In genomic region chr17:45573780-45574123, GRCm38 (mm10) we compare ENCODE assay signal across 8 mouse cellular contexts. TPM values are rescaled to one million over a fixed set of nuclear protein-coding genes. Genes with fewer than 3 reads are reported as not detected.
DNase-seq lines count a peak whose midpoint lies in the region; ATAC-seq and TF ChIP-seq lines count a peak whose summit lies in the region.

No protein-coding gene starts in this region.

- H3K4me3 ChIP-seq in gastrocnemius, adult 2 months, result peak overlapping the region; percentile 81
- peak overlapping the region; percentile 100 for H3K4me3 ChIP-seq in hindbrain, postnatal 0 days (ENCODE audit: low read length)

- H3K9me3 ChIP-seq in hindbrain, postnatal 0 days (ENCODE audit: low read length), result no peaks in the 10 kb centered on the region

- WGBS in hindbrain, postnatal 0 days, result 0% methylated on average over 18 of the region's 18 CpGs

- H3K36me3 ChIP-seq in hindbrain, postnatal 0 days (ENCODE audit: insufficient read depth, low read length), result peaks cover 28% of the 10 kb centered on the region

- peaks cover 3% of the 10 kb centered on the region; the same call in 1 of the 2 replicates for H3K4me1 ChIP-seq in hindbrain, postnatal 0 days (ENCODE audit: insufficient read depth, low read length)

- TF ChIP-seq CTCF in gastrocnemius, adult 2 months (IDR thresholded peaks at IDR 0.05), result no peak
- TF ChIP-seq CTCF in hindbrain, postnatal 0 days (IDR thresholded peaks at IDR 0.05; ENCODE audit: low read depth), result no peak

- peak; percentile 15 for ATAC-seq in activated CD4-positive, CD25-positive, alpha-beta regulatory T cell, adult 4 months
- ATAC-seq in common myeloid progenitor, adult 5-6 weeks (replicated peaks; ENCODE audit: low read depth, poor library complexity, severe bottlenecking), result peak; percentile 53
- peak; percentile 65 for ATAC-seq in hindbrain, postnatal 0 days
- ATAC-seq in megakaryocyte, adult 5-6 weeks (ENCODE audit: poor library complexity, severe bottlenecking), result peak; percentile 66

- peak overlapping the region; percentile 100 for H3K9ac ChIP-seq in hindbrain, postnatal 0 days (replicated peaks; ENCODE audit: low read length)

- peak; percentile 99 for DNase-seq in gastrocnemius, adult 2 months
- DNase-seq in hindbrain, postnatal 0 days (ENCODE audit: low spot score), result peak; percentile 96
- DNase-seq in left cerebral cortex, adult 8-10 months (ENCODE audit: low spot score in 2 of 2), result peak; percentile 96 to 99
- peak; percentile 97 to 98 for DNase-seq in right cerebral cortex, adult 2 months (ENCODE audit: low spot score in 2 of 2)
- DNase-seq in urinary bladder, postnatal 10 days (ENCODE audit: low spot score), result peak; percentile 95

- intact Hi-C loops in gastrocnemius, adult 2 months (cut with DNase I), result no loop called here

- H3K27me3 ChIP-seq in hindbrain, postnatal 0 days (ENCODE audit: insufficient read depth, low read length), result no peaks in the 10 kb centered on the region

- H3K27ac ChIP-seq in gastrocnemius, adult 2 months, result peak overlapping the region; percentile 96
- H3K27ac ChIP-seq in hindbrain, postnatal 0 days, result peak overlapping the region; percentile 96

- H3K4me2 ChIP-seq in hindbrain, postnatal 0 days (ENCODE audit: low read depth, low read length), result peak overlapping the region; percentile 79

RNA-seq across cellular contexts. Expression of gene Hsp90ab1, which starts 0.7 kb away (rescaled TPM):
- 100 to 1,000 TPM; 836 to 982 TPM for polyA plus RNA-seq in activated CD4-positive, CD25-positive, alpha-beta regulatory T cell, adult 4 months (2017; shearing (Covaris generic))
- total RNA-seq in common myeloid progenitor, adult 5-6 weeks (2017), result 2,806 and 3,169 TPM in 2 replicates
- total RNA-seq in gastrocnemius, adult 2 months (2021), result 1,000 to 10,000 TPM; 1,106 to 1,162 TPM
- 982 and 1,365 TPM in 2 replicates for total RNA-seq in hindbrain, postnatal 0 days (2014; rRNA removed)
- polyA plus RNA-seq in hindbrain, postnatal 0 days (2015; fragmentation: Nextera tagmentation; extraction: Ambion mirVana), result 1,472 and 1,504 TPM in 2 replicates
- total RNA-seq in left cerebral cortex, adult 8-10 months (2022), result 1,000 to 10,000 TPM; 1,476 to 1,616 (median 1,547) TPM
- 448 and 487 TPM in 2 replicates for total RNA-seq in megakaryocyte, adult 5-6 weeks (2015)
- total RNA-seq in megakaryocyte, adult 5-6 weeks (2017), result 829 and 973 TPM in 2 replicates

RNA-seq across cellular contexts. Expression of gene Slc35b2, which starts 10.1 kb away (rescaled TPM):
- polyA plus RNA-seq in activated CD4-positive, CD25-positive, alpha-beta regulatory T cell, adult 4 months (2017; shearing (Covaris generic)), result 10 to 100 TPM; 27.7 to 33.8 TPM
- total RNA-seq in common myeloid progenitor, adult 5-6 weeks (2017), result 49.6 and 93.8 TPM in 2 replicates
- total RNA-seq in gastrocnemius, adult 2 months (2021), result 10 to 100 TPM; 16.0 to 17.3 TPM
- 105 and 139 TPM in 2 replicates for total RNA-seq in hindbrain, postnatal 0 days (2014; rRNA removed)
- 90.3 and 94.0 TPM in 2 replicates for polyA plus RNA-seq in hindbrain, postnatal 0 days (2015; fragmentation: Nextera tagmentation; extraction: Ambion mirVana)
- total RNA-seq in left cerebral cortex, adult 8-10 months (2022), result 10 to 100 TPM; 26.8 to 33.4 (median 29.4) TPM
- total RNA-seq in megakaryocyte, adult 5-6 weeks (2015), result 33.7 and 44.9 TPM in 2 replicates
- total RNA-seq in megakaryocyte, adult 5-6 weeks (2017), result 48.2 and 52.2 TPM in 2 replicates

RNA-seq across cellular contexts. Expression of gene Nfkbie, which starts 18.2 kb away (rescaled TPM):
- 10 to 100 TPM; 28.3 to 50.2 TPM for polyA plus RNA-seq in activated CD4-positive, CD25-positive, alpha-beta regulatory T cell, adult 4 months (2017; shearing (Covaris generic))
- 10.1 and 11.0 TPM in 2 replicates for total RNA-seq in common myeloid progenitor, adult 5-6 weeks (2017)
- under 1 TPM; 0.36 to 0.43 TPM for total RNA-seq in gastrocnemius, adult 2 months (2021)
- total RNA-seq in hindbrain, postnatal 0 days (2014; rRNA removed), result 7.7 and 9.2 TPM in 2 replicates
- polyA plus RNA-seq in hindbrain, postnatal 0 days (2015; fragmentation: Nextera tagmentation; extraction: Ambion mirVana), result 5.2 and 6.0 TPM in 2 replicates
- total RNA-seq in left cerebral cortex, adult 8-10 months (2022), result 1 to 10 TPM; 2.1 to 3.2 (median 2.5) TPM
- total RNA-seq in megakaryocyte, adult 5-6 weeks (2015), result 10.4 and 11.1 TPM in 2 replicates
- total RNA-seq in megakaryocyte, adult 5-6 weeks (2017), result 13.4 and 14.0 TPM in 2 replicates

RNA-seq across cellular contexts. Expression of gene Tmem151b, which starts 24.3 kb away (rescaled TPM):
- not detected for polyA plus RNA-seq in activated CD4-positive, CD25-positive, alpha-beta regulatory T cell, adult 4 months (2017; shearing (Covaris generic))
- 0.53 TPM in 1 of 2 replicates, not detected in the other for total RNA-seq in common myeloid progenitor, adult 5-6 weeks (2017)
- not detected for total RNA-seq in gastrocnemius, adult 2 months (2021)
- 107 and 114 TPM in 2 replicates for total RNA-seq in hindbrain, postnatal 0 days (2014; rRNA removed)
- 29.5 and 29.8 TPM in 2 replicates for polyA plus RNA-seq in hindbrain, postnatal 0 days (2015; fragmentation: Nextera tagmentation; extraction: Ambion mirVana)
- total RNA-seq in left cerebral cortex, adult 8-10 months (2022), result 100 to 1,000 TPM in 3 of 4 experiments, 10 to 100 TPM in 1; 97.9 to 110 (median 100) TPM
- total RNA-seq in megakaryocyte, adult 5-6 weeks (2015), result not detected in 2 replicates
- total RNA-seq in megakaryocyte, adult 5-6 weeks (2017), result not detected in 2 replicates

RNA-seq across cellular contexts. Expression of gene Slc29a1, which starts 25.7 kb away (rescaled TPM):
- polyA plus RNA-seq in activated CD4-positive, CD25-positive, alpha-beta regulatory T cell, adult 4 months (2017; shearing (Covaris generic)), result 10 to 100 TPM; 82.3 to 85.3 TPM
- 80.6 and 109 TPM in 2 replicates for total RNA-seq in common myeloid progenitor, adult 5-6 weeks (2017)
- 10 to 100 TPM; 27.4 to 44.7 TPM for total RNA-seq in gastrocnemius, adult 2 months (2021)
- 170 and 354 TPM in 2 replicates for total RNA-seq in hindbrain, postnatal 0 days (2014; rRNA removed)
- 60.6 and 77.6 TPM in 2 replicates for polyA plus RNA-seq in hindbrain, postnatal 0 days (2015; fragmentation: Nextera tagmentation; extraction: Ambion mirVana)
- 10 to 100 TPM; 27.4 to 32.1 (median 29.5) TPM for total RNA-seq in left cerebral cortex, adult 8-10 months (2022)
- 23.8 and 31.2 TPM in 2 replicates for total RNA-seq in megakaryocyte, adult 5-6 weeks (2015)
- 22.9 and 32.6 TPM in 2 replicates for total RNA-seq in megakaryocyte, adult 5-6 weeks (2017)

Comparison
In these comparisons a context has a peak if more than half of its experiments do, and no peak if none do; other contexts are left out.
1. Peak in every context shown above with its lines: DNase-seq, ATAC-seq, H3K4me3 ChIP-seq and H3K27ac ChIP-seq.
2. ATAC-seq: peak in every context shown above with its lines; median percentile 66 in megakaryocyte, adult 5-6 weeks; 65 in hindbrain, postnatal 0 days; 53 in common myeloid progenitor, adult 5-6 weeks; 15 in activated CD4-positive, CD25-positive, alpha-beta regulatory T cell, adult 4 months.